Mouse (Mus musculus): Measurements from ENCODE around the gene Tdrd3.

The Tdrd3 gene

DNA sequence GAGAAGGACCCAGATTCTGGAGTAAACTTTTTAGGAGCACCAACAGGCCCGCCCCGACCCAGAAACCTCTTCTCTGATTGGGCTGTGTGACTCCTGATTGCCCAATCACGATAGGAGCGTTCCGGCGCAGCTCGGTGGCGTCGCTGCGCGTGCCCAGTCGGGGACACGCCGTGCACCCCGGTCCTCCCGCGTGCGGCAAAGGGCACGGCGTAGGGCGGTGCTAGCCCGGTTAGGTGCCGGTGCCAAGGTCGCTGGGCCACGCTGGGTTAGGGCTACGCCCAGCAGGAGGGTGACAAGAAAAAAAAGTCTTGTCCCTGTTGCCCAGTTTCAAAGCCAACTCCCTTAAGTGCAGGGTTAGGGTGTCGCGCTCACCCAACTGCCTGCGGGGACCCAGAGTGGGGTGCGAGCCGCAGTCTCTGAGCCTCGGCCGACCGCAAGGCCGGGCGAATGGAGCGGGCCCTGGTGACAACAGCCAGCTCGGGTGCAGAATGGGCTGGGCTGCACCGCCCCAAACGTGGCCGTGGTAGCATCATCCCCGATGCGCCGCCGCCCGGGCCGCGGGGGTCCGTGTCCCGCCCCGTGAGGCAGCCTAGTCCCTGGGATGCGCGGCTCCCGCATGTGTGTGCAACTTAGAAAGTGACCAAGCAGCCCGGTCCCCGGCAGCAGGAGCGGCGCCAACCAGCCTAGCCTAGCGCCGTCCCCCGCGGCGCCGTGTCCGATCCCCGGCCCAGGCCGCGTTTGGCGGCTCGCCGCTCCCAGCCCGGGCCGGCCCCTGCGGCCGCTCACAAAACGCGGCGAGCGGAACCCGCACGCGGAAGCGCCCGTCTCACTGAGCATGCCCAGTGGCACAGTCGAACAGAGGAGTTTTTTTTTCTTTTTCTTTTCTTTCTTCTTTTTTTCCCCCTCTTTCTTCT lies at the start of gene Tdrd3:
TSS of gene Tdrd3 (plus strand) at position 832 of the 914 bp plus-strand sequence.
- DNase-seq (ENCODE audit: low spot score): peak; percentile 96

DNA sequence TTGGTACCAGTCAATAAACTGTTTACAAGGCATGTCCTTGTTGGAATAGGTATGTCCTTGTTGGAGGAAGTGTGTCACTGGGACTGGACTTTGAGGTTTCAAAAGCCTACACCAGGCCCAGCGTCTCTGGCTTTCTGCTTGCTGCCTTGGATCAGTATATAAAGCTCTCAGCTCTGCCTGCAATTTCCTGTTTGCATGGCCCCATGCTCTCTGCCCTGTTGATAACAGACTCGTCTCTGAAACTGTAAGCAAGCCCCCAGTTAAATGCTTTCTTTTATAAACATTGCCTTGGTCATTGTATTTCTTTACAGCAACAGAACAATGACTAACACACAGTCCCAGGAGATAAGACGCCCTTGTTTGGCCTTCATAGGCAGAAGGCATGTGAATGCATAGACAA lies 49.3 kb upstream of the Tdrd3 start:
- DNase-seq (ENCODE audit: low spot score): no peak

DNA sequence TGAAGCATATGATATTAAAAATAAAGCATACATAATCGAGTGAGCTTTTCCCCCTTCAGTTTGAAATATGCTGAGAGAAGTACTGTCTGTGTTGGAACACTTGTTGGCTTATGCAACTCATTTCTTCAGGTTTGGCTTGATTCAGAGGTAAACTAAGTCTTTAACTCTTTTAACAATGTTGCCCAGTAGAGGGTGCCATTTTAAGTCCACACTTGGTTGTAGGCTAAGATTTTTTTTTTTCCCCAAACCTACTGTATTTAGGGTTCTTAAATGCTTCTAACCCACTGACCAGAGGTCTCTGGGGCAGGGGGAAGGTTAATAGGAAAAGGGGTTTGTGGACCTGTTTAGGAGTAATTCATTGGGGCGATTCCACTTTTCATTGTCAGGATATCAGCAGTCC lies 33.4 kb upstream of the Tdrd3 start:
- DNase-seq (ENCODE audit: low spot score): no peak

DNA sequence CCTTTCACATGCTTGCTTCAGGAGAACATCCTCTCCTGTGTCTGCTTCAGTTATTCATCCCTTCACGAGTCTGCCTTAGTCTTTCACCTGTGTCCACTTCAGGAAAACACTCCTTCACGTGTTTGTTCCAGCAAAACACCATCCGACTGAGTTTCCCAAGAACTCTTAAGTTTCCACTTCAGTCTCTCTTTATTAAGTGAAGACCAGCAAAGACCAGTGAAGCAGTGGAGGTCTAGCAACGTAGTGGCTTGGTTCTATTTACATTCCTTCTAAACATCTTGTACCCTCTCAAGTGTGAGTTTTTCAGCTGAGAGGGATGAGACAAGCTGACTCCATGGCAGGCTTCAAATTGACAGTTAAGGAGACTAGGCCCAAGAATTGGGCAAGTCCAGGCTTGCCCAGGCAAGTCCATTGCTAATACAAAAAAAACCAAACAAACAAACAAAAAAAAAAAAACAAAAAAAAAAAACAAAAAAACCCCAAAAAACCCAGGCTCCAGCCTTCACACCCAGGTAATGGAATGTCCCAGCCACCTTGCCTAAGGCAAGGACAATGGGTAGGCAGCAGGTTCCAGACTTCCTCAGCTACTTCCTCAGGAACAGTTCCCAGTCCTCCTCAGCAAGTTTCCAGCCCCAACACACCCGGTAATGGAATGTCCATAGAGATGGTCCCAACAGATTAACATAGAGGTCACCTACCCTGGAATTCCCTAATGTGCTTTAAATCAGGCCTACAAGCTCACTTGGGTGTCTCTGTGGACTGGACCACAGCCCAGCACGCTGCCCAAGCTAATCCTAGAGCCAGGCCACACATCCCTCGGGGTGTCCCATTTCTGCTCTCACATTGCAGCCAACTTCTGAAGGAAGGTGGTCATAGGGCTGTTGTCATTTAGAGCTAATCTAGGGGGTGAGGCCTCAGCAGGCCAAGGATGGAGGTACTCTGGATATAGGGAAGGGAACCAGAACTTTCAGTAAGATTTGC lies 31.9 kb upstream of the Tdrd3 start:
- DNase-seq (ENCODE audit: low spot score): no peak

GRCm38 (mm10) chr14:87393096-87393495 lies 23.3 kb upstream of the Tdrd3 start:
- no peak for DNase-seq (ENCODE audit: low spot score)

GRCm38 (mm10) chr14:87396643-87397042 lies 19.8 kb upstream of the Tdrd3 start:
- no peak for DNase-seq (ENCODE audit: low spot score)

DNA sequence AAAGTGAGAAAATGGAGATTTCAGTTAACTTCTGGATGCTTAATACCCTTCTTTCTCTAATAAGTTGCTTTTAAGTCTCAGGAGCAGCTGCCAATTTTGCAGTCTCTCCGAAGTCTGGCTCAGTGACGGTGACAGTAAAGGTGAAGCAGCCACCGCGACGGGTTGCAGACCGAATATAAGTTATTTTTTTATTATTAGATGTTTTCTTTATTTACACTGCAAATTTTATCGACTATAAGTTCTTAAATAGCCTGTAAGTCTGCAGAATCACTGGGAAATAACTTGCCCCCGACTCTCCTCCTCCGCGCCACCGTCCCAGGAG lies 992 bp upstream of the Tdrd3 start:
- DNase-seq (ENCODE audit: low spot score): no peak

GRCm38 (mm10) chr14:87416755-87417690 lies 584 bp downstream of the Tdrd3 start:
- peak; percentile 68 for DNase-seq (ENCODE audit: low spot score)

- DNase-seq (ENCODE audit: low spot score): no peak
Observed at GRCm38 (mm10) chr14:87417691-87418070, 1.2 kb downstream of the Tdrd3 start.

DNA sequence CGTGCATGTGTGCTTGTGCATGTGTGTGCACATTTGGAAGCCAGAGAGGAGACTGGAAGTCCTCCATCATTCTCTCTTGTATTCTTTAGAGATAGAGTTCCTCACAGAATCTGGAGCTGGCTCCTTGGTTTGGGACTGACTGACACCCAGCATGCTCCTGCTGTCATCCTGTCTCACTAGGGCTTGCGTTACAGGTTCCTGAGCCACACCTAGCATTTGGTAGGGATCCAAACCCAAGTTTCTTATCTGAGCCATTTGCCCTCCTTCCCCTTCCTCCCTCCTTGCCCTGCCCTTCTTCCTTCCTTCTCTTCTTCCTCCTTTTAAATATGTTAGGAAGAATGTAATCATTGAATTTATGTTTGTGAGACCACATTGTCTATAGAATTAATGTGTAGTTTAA lies 3.3 kb downstream of the Tdrd3 start:
- DNase-seq (ENCODE audit: low spot score): no peak

GRCm38 (mm10) chr14:87420576-87420975 lies 4.1 kb downstream of the Tdrd3 start:
- no peak for DNase-seq (ENCODE audit: low spot score)

GRCm38 (mm10) chr14:87422432-87422831 lies 6.0 kb downstream of the Tdrd3 start:
- DNase-seq (ENCODE audit: low spot score): no peak

DNA sequence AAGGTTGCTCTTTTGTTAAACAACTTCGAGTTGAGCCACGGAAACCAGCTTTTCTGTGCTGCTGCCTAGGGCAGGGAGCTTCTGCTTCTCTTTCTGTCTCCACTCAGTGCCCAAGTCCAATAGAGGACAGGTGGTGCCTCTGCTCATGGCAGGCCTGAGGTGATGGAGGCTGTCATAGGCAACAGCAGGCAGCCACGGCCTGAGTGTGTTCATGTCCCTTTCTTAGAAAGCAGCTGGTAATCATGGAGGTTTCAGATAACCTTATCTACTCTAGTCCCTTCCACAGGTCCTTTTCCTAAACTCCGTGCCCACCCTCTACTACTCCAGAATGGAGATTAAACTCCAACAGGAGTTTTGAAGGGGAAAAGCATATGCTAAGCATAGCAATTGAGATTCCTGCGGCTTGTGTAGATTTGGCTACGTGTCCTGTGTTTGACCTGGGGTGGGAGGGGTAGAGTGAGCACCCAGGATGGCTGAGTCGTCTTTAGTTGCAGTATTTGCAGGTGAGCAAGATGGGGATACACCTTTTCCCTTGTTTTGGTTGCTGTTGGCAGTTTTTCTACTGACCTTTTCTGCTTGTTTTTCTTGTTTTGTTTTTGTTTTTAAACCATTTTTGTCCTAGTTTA lies 10.0 kb downstream of the Tdrd3 start:
- DNase-seq (ENCODE audit: low spot score): no peak

GRCm38 (mm10) chr14:87427032-87427431 lies 10.6 kb downstream of the Tdrd3 start:
- DNase-seq (ENCODE audit: low spot score): no peak

- no peak for DNase-seq (ENCODE audit: low spot score)
Observed at GRCm38 (mm10) chr14:87427659-87428289, 11.3 kb downstream of the Tdrd3 start.

GRCm38 (mm10) chr14:87433390-87433915 lies 17.0 kb downstream of the Tdrd3 start:
- no peak for DNase-seq (ENCODE audit: low spot score)

- no peak for DNase-seq (ENCODE audit: low spot score)
Observed at GRCm38 (mm10) chr14:87435382-87435781, 18.9 kb downstream of the Tdrd3 start.

GRCm38 (mm10) chr14:87439721-87440120 lies 23.3 kb downstream of the Tdrd3 start:
- no peak for DNase-seq (ENCODE audit: low spot score)

DNA sequence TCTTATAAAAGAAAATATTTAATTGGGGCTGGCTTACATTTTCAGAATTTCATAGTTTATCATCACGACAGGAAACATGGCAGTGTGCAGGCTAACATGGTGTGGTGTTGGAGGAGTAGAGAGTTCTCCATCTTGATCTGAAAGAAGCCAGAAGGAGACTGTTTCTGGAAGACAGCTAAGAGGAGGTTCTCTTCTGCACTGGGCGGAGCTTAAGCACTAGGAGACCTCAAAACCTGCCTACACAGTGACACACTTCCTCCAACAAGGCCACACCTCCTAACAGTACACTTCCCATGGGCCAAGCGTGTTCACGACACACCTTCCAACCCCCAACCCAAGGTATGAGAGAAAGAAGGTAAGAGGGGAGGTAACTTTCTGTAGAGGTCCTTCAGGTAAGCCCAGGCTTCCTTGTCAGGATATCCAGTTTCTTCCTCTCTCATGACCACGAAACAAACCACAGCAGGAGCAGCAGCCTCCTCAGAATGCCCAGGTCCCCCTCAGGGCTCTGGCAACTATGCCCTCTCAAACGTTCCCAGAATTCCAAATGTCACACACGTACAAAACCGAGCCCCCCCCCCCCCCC lies 30.0 kb downstream of the Tdrd3 start:
- DNase-seq (ENCODE audit: low spot score): no peak

All from embryo, embryonic 10.5 days (tissue).